Mouse (Mus musculus) limb, embryonic 10.5 days (tissue): ENCODE data around the gene Sdr42e1. TPM values are rescaled to one million over a fixed set of nuclear protein-coding genes. Genes with fewer than 3 reads are reported as not detected.

Experiments
- DNase-seq: peaks from one replicate; pipeline ENCODE4 v3.0.0-alpha.2; 2017; ENCODE audit warnings: low spot score
- H3K27ac ChIP-seq: fragments of 300-500 bp; sonication (generic); 2 replicates; pipeline ENCODE4 v1.5.1; 2016; ENCODE audit warnings: mild to moderate bottlenecking
- H3K27me3 ChIP-seq: fragments of 300-500 bp; sonication (generic); 2 replicates; pipeline ENCODE4 v1.6.1; 2016; ENCODE audit warnings: low read depth, mild to moderate bottlenecking; ENCODE audit not compliant: poor library complexity, severe bottlenecking
- H3K36me3 ChIP-seq: fragments of 300-500 bp; sonication (generic); 2 replicates; pipeline ENCODE4 v1.6.1; 2016; ENCODE audit warnings: mild to moderate bottlenecking, moderate library complexity
- H3K4me1 ChIP-seq: fragments of 300-500 bp; sonication (generic); 2 replicates; pipeline ENCODE4 v1.6.1; 2016
- H3K4me3 ChIP-seq: fragments of 300-500 bp; sonication (generic); 2 replicates; pipeline ENCODE4 v1.5.1; 2016; ENCODE audit warnings: mild to moderate bottlenecking, moderate library complexity
- H3K9me3 ChIP-seq: fragments of 300-500 bp; sonication (generic); replicated peaks from 2 replicates; pipeline ENCODE4 v1.6.1; 2016; ENCODE audit warnings: mild to moderate bottlenecking
- WGBS: fragments of 180-500 bp; shearing (Covaris S2); methylation state at CpG from one replicate; pipeline ENCODE4 v1.1.7; 2016; 5-methylcytosine and 5-hydroxymethylcytosine counted together
- polyA plus RNA-seq: library from polyadenylated mRNA; unstranded; fragments of >200 nt; fragmentation: Nextera tagmentation; extraction: Ambion mirVana; gene quantifications from 2 replicates; pipeline ENCODE4 v1.2.1, GENCODE M21; 2016

The Sdr42e1 gene
- polyA plus RNA-seq, 1 experiment from 2014 or later: 0.78 TPM

DNA sequence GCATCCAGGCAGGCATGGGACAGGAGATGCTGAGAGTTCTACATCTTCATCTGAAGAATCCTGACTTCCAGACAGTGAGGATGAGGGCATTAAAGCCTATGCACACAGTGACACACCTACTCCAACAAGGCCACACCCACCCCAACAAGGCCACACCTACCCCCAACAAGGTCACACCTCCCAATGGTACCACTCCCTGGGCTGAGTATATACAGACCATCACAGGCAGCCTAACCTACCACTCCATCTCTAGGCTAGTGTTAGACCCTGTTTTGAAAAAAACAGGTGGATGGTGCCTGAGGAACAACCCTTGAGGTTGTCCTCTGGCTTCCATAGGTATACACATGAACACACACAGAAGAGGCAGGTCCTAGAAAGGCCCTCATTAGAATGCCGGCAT lies 21.2 kb downstream of the Sdr42e1 start:
- H3K9me3 ChIP-seq: no peaks in the 10 kb centered on the region
- no peaks in the 10 kb centered on the region for H3K27me3 ChIP-seq
- no peaks in the 10 kb centered on the region for H3K36me3 ChIP-seq
- WGBS: 100% methylated on average over 1 of the region's 1 CpGs
- no peak overlapping the region for H3K4me3 ChIP-seq
- no peaks in the 10 kb centered on the region for H3K4me1 ChIP-seq
- DNase-seq: no peak
- no peak overlapping the region for H3K27ac ChIP-seq

DNA sequence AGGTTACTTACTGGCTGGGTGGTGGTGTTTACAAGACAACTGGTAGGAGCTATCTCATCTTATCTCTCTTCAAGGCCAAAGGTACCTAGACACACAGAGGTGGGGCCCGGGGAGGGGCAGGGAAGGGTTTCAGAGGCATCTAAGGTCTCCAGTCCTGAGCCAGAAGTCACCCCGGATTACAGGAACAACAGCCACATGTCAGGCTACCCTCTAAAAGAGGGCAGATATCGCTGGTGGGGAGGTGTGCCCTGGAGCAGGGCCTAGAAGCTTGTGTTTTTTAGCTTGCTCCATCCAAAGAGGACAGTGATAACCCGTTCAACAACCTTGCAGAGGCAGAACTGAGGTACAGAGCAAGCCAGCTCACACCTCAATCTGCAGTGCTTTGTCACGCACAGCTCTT lies 27.0 kb downstream of the Sdr42e1 start:
- Histone ChIP-seq H3K27ac (no peak overlapping the region), H3K36me3 (no peaks in the 10 kb centered on the region), H3K4me1 (no peaks in the 10 kb centered on the region), H3K9me3 (no peaks in the 10 kb centered on the region), H3K27me3 (no peaks in the 10 kb centered on the region), H3K4me3 (no peak overlapping the region)
- 78% methylated on average over 5 of the region's 5 CpGs for WGBS
- DNase-seq: no peak

DNA sequence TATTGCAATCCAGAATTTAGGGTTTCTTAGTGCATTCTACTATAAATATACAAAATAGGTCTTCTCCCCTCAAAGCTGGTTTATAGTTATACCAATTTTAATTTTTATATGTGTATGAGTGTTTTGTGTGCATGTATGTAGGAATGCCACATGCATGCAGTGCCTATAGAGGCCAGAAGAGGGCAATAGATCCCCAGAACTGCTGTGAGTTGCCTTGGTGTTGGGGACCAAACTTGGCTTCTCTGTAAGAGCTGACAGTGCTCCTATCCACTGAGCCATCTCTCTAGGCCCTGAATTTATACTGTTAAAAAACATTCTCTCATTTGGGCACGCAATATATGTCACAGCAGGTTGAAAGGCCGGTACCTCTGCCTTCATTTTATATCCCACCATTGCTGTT lies 27.5 kb downstream of the Sdr42e1 start:
- WGBS: 58% methylated on average over 2 of the region's 2 CpGs
- Histone ChIP-seq H3K4me1 (no peaks in the 10 kb centered on the region), H3K36me3 (no peaks in the 10 kb centered on the region), H3K27me3 (no peaks in the 10 kb centered on the region), H3K9me3 (no peaks in the 10 kb centered on the region), H3K4me3 (no peak overlapping the region), H3K27ac (no peak overlapping the region)
- peak; percentile 71 for DNase-seq

DNA sequence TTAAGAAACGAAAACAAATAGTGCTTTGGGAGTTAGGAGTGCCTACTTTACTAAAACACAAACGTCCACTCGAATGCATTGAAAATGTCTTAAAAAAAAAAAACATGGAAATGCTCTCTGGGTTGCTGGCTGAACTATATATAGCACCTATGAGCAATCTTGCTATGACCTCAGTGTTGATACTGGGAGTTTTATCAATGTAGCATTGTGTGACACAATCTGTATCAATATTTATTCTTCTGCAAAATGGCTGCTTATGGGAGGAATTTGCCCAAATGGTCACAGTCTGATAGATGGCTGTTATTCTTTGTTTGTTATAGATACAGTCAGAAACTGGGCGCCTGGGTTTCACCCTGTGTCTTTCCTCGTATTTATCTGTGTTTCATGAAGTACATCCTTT lies 28.0 kb downstream of the Sdr42e1 start:
- Histone ChIP-seq H3K27me3 (no peaks in the 10 kb centered on the region), H3K27ac (no peak overlapping the region), H3K4me1 (no peaks in the 10 kb centered on the region), H3K36me3 (no peaks in the 10 kb centered on the region), H3K4me3 (no peak overlapping the region), H3K9me3 (no peaks in the 10 kb centered on the region)
- 73% methylated on average over 5 of the region's 5 CpGs for WGBS
- DNase-seq: no peak

DNA sequence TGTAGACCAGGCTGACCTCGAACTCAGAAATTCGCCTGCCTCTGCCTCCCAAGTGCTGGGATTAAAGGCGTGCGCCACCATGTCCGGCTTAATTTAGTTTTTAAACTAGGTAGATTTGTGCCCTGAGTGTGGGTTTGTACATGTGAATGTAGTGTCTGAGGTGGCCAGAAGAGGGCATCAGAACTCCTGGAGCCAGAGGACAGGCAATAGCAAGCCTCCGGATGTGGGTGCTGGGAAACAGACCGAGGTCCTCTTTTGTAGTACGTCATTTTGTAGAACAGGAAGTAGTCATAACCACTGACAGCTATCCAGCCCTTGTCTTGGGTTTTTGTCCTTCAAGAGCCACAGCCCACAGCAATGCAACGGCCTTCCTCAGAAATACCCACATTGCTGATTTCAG lies 33.9 kb downstream of the Sdr42e1 start:
- DNase-seq: no peak
- no peak overlapping the region for H3K4me3 ChIP-seq
- WGBS: 93% methylated on average over 9 of the region's 9 CpGs
- H3K9me3 ChIP-seq: no peaks in the 10 kb centered on the region
- no peaks in the 10 kb centered on the region for H3K27me3 ChIP-seq
- H3K27ac ChIP-seq: no peak overlapping the region
- no peaks in the 10 kb centered on the region for H3K36me3 ChIP-seq
- no peaks in the 10 kb centered on the region for H3K4me1 ChIP-seq

DNA sequence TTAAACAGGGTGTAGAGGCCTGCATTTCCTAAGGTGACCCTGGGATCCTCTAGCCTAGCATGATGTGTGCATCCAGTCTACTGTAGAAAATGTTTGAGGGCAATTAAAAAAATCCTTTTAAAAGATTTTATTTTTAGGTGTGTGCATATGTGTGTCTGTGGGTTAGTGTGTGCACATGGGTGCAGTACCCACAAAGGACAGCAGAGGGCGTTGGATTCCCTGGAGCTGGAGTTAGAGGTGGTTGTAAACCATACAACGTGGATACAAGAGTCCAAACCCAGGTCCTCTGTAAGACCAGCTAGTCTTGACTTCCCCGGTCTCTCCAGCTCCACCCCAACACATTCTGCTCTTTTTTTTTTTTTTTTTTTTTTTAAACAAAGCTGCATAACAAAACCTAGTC lies 36.0 kb downstream of the Sdr42e1 start:
- Histone ChIP-seq H3K27ac (no peak overlapping the region), H3K4me3 (no peak overlapping the region), H3K9me3 (no peaks in the 10 kb centered on the region), H3K4me1 (no peaks in the 10 kb centered on the region), H3K36me3 (no peaks in the 10 kb centered on the region), H3K27me3 (no peaks in the 10 kb centered on the region)
- DNase-seq: no peak
- WGBS: 66% methylated on average over 3 of the region's 3 CpGs

DNA sequence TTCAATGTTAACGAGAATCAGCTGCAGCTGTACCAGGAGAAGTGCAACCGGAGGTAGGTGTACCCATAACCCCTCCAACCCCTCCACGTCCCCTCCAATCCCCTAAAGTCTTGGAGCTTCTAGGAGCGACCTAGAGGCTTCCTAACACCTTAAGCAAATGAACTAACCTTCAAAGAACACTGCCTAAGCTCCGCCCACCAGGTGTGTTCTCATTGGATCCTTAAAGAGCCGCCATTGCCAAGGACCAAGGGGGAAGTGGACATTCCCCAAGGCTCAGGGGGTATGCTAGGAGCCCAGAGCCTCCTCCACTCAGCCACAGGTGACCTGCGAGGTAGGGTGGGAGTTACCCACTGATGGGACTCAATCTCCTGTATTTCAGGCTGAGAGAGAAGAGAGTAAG lies 39.1 kb downstream of the Sdr42e1 start:
- 81% methylated on average over 7 of the region's 7 CpGs for WGBS
- Histone ChIP-seq H3K9me3 (no peaks in the 10 kb centered on the region), H3K27me3 (no peaks in the 10 kb centered on the region), H3K4me1 (no peaks in the 10 kb centered on the region), H3K4me3 (no peak overlapping the region), H3K27ac (no peak overlapping the region), H3K36me3 (no peaks in the 10 kb centered on the region)
- DNase-seq: no peak

DNA sequence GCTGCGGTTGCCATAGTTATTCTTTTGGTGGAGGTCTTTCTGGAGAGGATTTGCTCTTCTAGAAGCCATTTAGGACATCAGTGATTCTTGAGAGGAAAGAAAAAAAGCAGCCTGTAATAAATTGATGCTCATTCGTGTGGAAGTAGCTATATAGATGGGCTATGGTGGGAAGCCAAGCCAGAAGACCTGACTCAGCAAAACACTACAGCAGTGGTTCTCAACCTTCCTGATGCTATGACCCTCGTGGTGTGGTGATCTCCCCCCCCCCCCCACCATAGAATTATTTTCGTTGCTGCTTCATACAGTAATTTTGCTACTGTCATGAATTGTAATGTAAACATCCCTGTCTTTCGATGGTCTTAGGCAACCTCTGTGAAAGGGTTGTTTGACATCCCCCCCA lies 41.0 kb downstream of the Sdr42e1 start:
- Histone ChIP-seq H3K4me1 (no peaks in the 10 kb centered on the region), H3K9me3 (no peaks in the 10 kb centered on the region), H3K27me3 (no peaks in the 10 kb centered on the region), H3K27ac (no peak overlapping the region), H3K4me3 (no peak overlapping the region), H3K36me3 (no peaks in the 10 kb centered on the region)
- no peak for DNase-seq
- WGBS: 87% methylated on average over 5 of the region's 5 CpGs

DNA sequence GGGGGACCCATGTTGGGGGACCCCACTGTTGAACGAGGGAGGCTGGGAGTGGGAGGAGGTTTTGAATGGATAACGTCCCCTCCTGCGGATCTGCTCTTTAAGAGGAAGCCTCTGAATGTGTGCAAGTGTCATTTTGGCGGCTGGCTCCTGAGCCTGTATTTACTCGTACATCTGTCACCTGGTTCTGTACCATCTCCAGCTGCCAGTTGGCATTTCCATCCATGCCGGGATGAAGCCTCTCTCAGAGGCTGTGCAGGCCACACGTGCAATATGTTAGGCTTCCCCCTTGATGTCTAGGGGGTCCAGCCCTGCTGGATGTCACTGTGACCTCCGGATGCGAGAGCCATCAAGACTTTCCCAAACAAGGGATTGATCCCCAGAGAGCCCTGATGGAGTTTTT lies 46.4 kb downstream of the Sdr42e1 start:
- Histone ChIP-seq H3K4me3 (no peak overlapping the region), H3K9me3 (no peaks in the 10 kb centered on the region), H3K36me3 (no peaks in the 10 kb centered on the region), H3K4me1 (peaks cover 8% of the 10 kb centered on the region), H3K27ac (no peak overlapping the region), H3K27me3 (no peaks in the 10 kb centered on the region)
- 70% methylated on average over 9 of the region's 9 CpGs for WGBS
- DNase-seq: no peak

DNA sequence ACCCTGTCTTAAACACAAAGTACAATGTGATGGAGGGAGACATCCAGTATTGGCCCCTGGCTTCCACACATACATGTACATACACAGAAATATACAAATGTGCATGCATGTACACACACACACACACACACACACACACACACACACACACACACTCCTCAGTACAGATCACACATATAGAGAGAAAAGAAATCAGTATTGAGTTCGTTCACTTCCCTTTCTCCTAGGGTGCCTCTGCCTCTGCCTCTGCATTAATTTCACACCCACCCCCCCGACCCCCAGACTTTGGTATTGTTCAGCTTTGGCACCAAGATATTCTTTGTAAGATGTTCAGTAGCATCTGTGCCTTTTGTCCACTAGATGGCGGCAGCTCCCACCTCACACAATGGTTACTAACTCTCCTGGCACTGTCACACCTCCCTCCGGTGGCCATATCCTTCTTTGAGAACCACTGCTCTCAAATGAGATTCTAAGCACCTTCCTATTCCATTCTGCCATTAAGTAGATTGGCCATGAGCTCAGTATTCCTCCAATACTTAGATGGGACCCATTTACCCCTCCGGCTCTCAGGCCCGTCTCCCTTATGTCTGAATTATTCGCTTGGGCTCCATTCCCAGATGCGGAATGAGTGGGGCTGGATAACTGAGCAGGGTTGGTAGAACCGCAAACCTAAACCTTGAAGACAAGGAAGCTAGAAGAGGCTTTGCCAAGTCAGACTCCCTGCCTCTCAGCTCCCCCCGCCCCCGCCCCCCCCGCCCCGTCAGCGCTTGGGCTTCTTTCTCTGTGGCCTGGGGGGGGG lies 47.2 kb downstream of the Sdr42e1 start:
- WGBS: 78% methylated on average over 14 of the region's 14 CpGs

DNA sequence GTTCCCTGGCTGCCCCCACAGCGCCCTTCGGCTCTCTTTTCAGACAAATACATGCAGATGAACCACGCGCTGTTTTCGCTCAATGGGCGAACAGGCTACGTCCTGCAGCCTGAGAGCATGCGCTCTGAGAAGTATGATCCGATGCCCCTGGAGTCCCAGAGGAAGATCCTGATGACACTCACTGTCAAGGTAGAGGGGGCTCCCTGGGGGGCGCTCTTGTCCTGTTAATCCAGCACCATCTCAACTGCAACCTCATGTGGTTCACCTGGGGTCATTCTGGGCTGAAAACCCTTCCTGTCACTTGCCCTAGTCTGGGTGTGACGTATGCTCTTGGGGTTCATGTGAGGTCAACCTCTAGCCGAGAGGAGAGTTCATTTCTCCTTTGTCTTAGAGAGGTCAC lies 60.6 kb downstream of the Sdr42e1 start:
- Histone ChIP-seq H3K27me3 (no peaks in the 10 kb centered on the region), H3K4me1 (no peaks in the 10 kb centered on the region), H3K36me3 (peaks cover 3% of the 10 kb centered on the region; the same call in 1 of the 2 replicates), H3K27ac (no peak overlapping the region), H3K9me3 (0 out of 2 replicates have a peak, but pooled peaks cover 3% of the 10 kb centered on the region), H3K4me3 (no peak overlapping the region)
- WGBS: 82% methylated on average over 12 of the region's 12 CpGs
- DNase-seq: no peak

More for the DNA sequence above, 47.2 kb downstream of the Sdr42e1 start:
- H3K36me3 ChIP-seq: no peaks in the 10 kb centered on the region
- DNase-seq: peak; percentile 68
- H3K4me3 ChIP-seq: no peak overlapping the region
- no peaks in the 10 kb centered on the region for H3K9me3 ChIP-seq
- H3K27ac ChIP-seq: no peak overlapping the region
- no peaks in the 10 kb centered on the region for H3K27me3 ChIP-seq
- H3K4me1 ChIP-seq: peaks cover 8% of the 10 kb centered on the region
